Mouse (Mus musculus) liver, embryonic 11.5 days (tissue): ENCODE results near the gene Psap. TPM values are rescaled to one million over a fixed set of nuclear protein-coding genes. Genes with fewer than 3 reads are reported as not detected.

ENCODE experiments used
- ATAC-seq: fragments of 200-750 bp; cut with Nextera tagmentation; replicated peaks from 2 replicates; pipeline ENCODE4 v1.8.0; 2017; ENCODE audit warnings: moderate number of reproducible peaks, mild to moderate bottlenecking, moderate TSS enrichment, moderate library complexity; ENCODE audit not compliant: low FRiP score
- DNase-seq: peaks from one replicate; pipeline ENCODE4 v3.0.0-alpha.2; 2017; ENCODE audit warnings: low spot score
- H3K27ac ChIP-seq: fragments of 300-500 bp; sonication (generic); 2 replicates; pipeline ENCODE4 v1.5.1; 2014; ENCODE audit warnings: mild to moderate bottlenecking, low read depth, low read length, control low read depth
- H3K27me3 ChIP-seq: fragments of 300-500 bp; sonication (generic); replicated peaks from 2 replicates; pipeline ENCODE4 v1.6.1; 2014; ENCODE audit warnings: low read length, mixed read lengths; ENCODE audit not compliant: control insufficient read depth, insufficient read depth
- H3K36me3 ChIP-seq: fragments of 300-500 bp; sonication (generic); 2 replicates; pipeline ENCODE4 v1.6.1; 2014; ENCODE audit warnings: mild to moderate bottlenecking, low read length, moderate library complexity, mixed read lengths; ENCODE audit not compliant: control insufficient read depth, insufficient read depth
- H3K4me1 ChIP-seq: fragments of 300-500 bp; sonication (generic); replicated peaks from 2 replicates; pipeline ENCODE4 v1.6.1; 2014; ENCODE audit warnings: low read length, mixed read lengths; ENCODE audit not compliant: control insufficient read depth, insufficient read depth
- H3K4me2 ChIP-seq: fragments of 300-500 bp; sonication (generic); 2 replicates; pipeline ENCODE4 v1.6.1; 2014; ENCODE audit warnings: mild to moderate bottlenecking, control low read depth, moderate library complexity
- H3K4me3 ChIP-seq: fragments of 300-500 bp; sonication (generic); 2 replicates; pipeline ENCODE4 v1.5.1; 2014; ENCODE audit warnings: low read depth, low read length, control low read depth
- H3K9ac ChIP-seq: fragments of 300-500 bp; sonication (generic); 2 replicates; pipeline ENCODE4 v1.6.1; 2014; ENCODE audit warnings: low read depth, low read length, control low read depth
- H3K9me3 ChIP-seq: fragments of 300-500 bp; sonication (generic); 2 replicates; pipeline ENCODE4 v1.6.1; 2016; ENCODE audit warnings: low read length, inconsistent platforms, mixed read lengths; ENCODE audit not compliant: control insufficient read depth
- WGBS: fragments of 180-500 bp; shearing (Covaris S2); extraction: QIAGEN DNeasy Blood & Tissue Kit; methylation state at CpG from one replicate; pipeline ENCODE4 v1.1.7; 2014; 5-methylcytosine and 5-hydroxymethylcytosine counted together
- polyA plus RNA-seq: library from polyadenylated mRNA; unstranded; fragments of >200 nt; fragmentation: Nextera tagmentation; extraction: Ambion mirVana; gene quantifications from 2 replicates; pipeline ENCODE4 v1.2.1, GENCODE M21; 2014

The Psap gene
- polyA plus RNA-seq, 1 experiment from 2014 or later = 59.8 TPM

GRCm38 (mm10) chr10:60287161-60287560, 9.7 kb downstream of the Psap start:
- no peak for ATAC-seq
- no peaks in the 10 kb centered on the region for H3K27me3 ChIP-seq
- H3K9ac ChIP-seq = no peak overlapping the region
- no peak overlapping the region for H3K27ac ChIP-seq
- H3K9me3 ChIP-seq = no peaks in the 10 kb centered on the region
- no peak overlapping the region for H3K4me3 ChIP-seq
- H3K4me2 ChIP-seq = no peak overlapping the region
- no peak for DNase-seq
- WGBS = 94% methylated on average over 4 of the region's 4 CpGs
- 0 out of 2 replicates have a peak, but pooled peaks cover 2% of the 10 kb centered on the region for H3K36me3 ChIP-seq
- H3K4me1 ChIP-seq = peaks cover 63% of the 10 kb centered on the region

DNA sequence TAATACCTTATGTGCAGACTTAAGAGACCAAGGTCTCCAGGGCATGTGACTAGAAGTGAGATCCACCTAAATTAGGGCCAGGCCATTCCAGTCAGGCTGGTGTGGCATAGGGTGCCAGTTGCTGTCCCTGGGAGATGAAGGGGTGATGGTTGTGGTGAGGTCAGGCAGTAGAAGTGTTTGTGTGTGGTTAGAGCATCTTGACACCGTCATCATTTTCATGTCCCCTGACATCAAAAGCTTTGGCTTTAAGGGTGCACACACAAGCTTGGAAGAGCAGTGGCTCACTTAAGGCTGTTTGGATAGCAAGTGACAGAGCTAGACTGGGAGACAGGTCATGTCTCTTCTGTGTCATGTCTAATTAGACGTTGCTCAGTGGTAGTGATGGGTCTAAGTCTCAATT, 10.3 kb downstream of the Psap start:
- 0 out of 2 replicates have a peak, but pooled peaks cover 2% of the 10 kb centered on the region for H3K36me3 ChIP-seq
- H3K4me3 ChIP-seq = no peak overlapping the region
- no peaks in the 10 kb centered on the region for H3K9me3 ChIP-seq
- no peaks in the 10 kb centered on the region for H3K27me3 ChIP-seq
- peaks cover 67% of the 10 kb centered on the region for H3K4me1 ChIP-seq
- 73% methylated on average over 2 of the region's 2 CpGs for WGBS
- no peak overlapping the region for H3K9ac ChIP-seq
- DNase-seq (no peak), ATAC-seq (no peak)
- no peak overlapping the region for H3K4me2 ChIP-seq
- no peak overlapping the region for H3K27ac ChIP-seq

GRCm38 (mm10) chr10:60289216-60289615, 11.8 kb downstream of the Psap start:
- H3K4me1 ChIP-seq = peaks cover 59% of the 10 kb centered on the region

GRCm38 (mm10) chr10:60290026-60290738, 12.8 kb downstream of the Psap start:
- Histone ChIP-seq H3K27me3 (no peaks in the 10 kb centered on the region), H3K9ac (0 out of 2 replicates have a peak overlapping the region, but pooled peaks have one; percentile 6), H3K36me3 (peaks cover 16% of the 10 kb centered on the region), H3K4me3 (peak overlapping the region; percentile 17; the same call in 1 of the 2 replicates), H3K27ac (peak overlapping the region; percentile 67), H3K4me1 (peaks cover 56% of the 10 kb centered on the region), H3K9me3 (no peaks in the 10 kb centered on the region), H3K4me2 (peak overlapping the region; percentile 60)
- ATAC-seq (peak; percentile 59; the same call in 1 of the 2 replicates), DNase-seq (no peak)
- WGBS = 21% methylated on average over 7 of the region's 7 CpGs

More at GRCm38 (mm10) chr10:60289216-60289615, 11.8 kb downstream of the Psap start:
- 54% methylated on average over 8 of the region's 8 CpGs for WGBS
- Histone ChIP-seq H3K4me2 (peak overlapping the region; percentile 60), H3K9me3 (no peaks in the 10 kb centered on the region), H3K27me3 (no peaks in the 10 kb centered on the region), H3K36me3 (peaks cover 9% of the 10 kb centered on the region), H3K4me3 (no peak overlapping the region), H3K27ac (peak overlapping the region; percentile 67; the same call in 1 of the 2 replicates), H3K9ac (no peak overlapping the region)
- ATAC-seq = no peak; the same call in 1 of the 2 replicates
- DNase-seq = no peak

GRCm38 (mm10) chr10:60290739-60291110, 13.3 kb downstream of the Psap start:
- no peak overlapping the region for H3K4me3 ChIP-seq
- H3K4me2 ChIP-seq = peak overlapping the region; percentile 60
- DNase-seq = no peak
- peak; percentile 30 for ATAC-seq
- no peaks in the 10 kb centered on the region for H3K9me3 ChIP-seq
- H3K27ac ChIP-seq = peak overlapping the region; percentile 67; the same call in 1 of the 2 replicates
- no peaks in the 10 kb centered on the region for H3K27me3 ChIP-seq
- H3K4me1 ChIP-seq = peaks cover 52% of the 10 kb centered on the region
- H3K36me3 ChIP-seq = peaks cover 18% of the 10 kb centered on the region
- WGBS = 69% methylated on average over 8 of the region's 8 CpGs
- H3K9ac ChIP-seq = no peak overlapping the region

DNA sequence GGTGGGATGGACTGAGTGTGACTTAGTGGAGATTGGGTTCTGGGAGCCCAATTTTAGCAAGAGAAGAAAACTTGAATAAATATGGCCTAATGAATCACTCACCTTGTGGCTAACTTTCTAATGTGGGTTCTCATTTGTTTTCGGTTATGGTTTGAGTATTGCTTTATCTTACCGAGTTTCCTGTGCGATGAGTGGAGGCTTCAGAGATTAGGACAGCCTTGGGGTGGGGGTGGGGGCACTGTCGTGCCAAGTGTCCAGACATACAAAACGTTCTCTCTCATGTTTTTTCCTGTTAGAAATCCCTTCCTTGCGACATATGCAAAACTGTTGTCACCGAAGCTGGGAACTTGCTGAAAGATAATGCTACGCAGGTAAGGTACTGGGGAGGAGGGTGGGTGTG, 14.8 kb downstream of the Psap start:
- WGBS = 54% methylated on average over 8 of the region's 8 CpGs
- H3K4me2 ChIP-seq = no peak overlapping the region

DNA sequence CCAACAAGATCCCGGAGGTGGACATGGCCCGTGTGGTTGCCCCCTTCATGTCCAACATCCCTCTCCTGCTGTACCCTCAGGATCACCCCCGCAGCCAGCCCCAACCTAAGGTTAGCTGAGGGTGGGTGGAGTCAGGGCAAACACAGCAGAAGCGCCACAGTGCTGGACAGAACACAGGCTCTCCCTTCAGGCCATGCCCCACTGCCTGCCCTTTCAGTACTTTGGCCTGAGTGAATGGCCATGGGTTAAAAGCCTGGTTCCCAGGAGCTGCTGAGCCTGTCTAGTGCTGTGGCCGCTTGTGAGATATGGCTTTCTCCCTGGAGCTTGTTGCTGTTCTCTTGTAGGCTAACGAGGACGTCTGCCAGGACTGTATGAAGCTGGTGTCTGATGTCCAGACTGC, 17.2 kb downstream of the Psap start:
- Histone ChIP-seq H3K9ac (no peak overlapping the region), H3K4me3 (no peak overlapping the region), H3K9me3 (no peaks in the 10 kb centered on the region), H3K4me1 (peaks cover 34% of the 10 kb centered on the region), H3K27me3 (no peaks in the 10 kb centered on the region), H3K27ac (no peak overlapping the region), H3K4me2 (no peak overlapping the region), H3K36me3 (peaks cover 28% of the 10 kb centered on the region)
- ATAC-seq = no peak
- 83% methylated on average over 7 of the region's 7 CpGs for WGBS
- DNase-seq = no peak

More for the DNA sequence above, 14.8 kb downstream of the Psap start:
- peaks cover 21% of the 10 kb centered on the region for H3K36me3 ChIP-seq
- H3K4me1 ChIP-seq = peaks cover 48% of the 10 kb centered on the region
- H3K27me3 ChIP-seq = no peaks in the 10 kb centered on the region
- no peak overlapping the region for H3K27ac ChIP-seq
- H3K9me3 ChIP-seq = no peaks in the 10 kb centered on the region
- ATAC-seq (no peak), DNase-seq (no peak)
- H3K9ac ChIP-seq = no peak overlapping the region
- no peak overlapping the region for H3K4me3 ChIP-seq

- Histone ChIP-seq H3K4me3 (no peak overlapping the region), H3K9me3 (no peaks in the 10 kb centered on the region), H3K4me1 (peaks cover 27% of the 10 kb centered on the region), H3K4me2 (no peak overlapping the region), H3K27ac (no peak overlapping the region), H3K27me3 (no peaks in the 10 kb centered on the region), H3K9ac (no peak overlapping the region), H3K36me3 (peaks cover 35% of the 10 kb centered on the region)
- no peak for DNase-seq
- 56% methylated on average over 3 of the region's 3 CpGs for WGBS
- no peak for ATAC-seq
Observed at GRCm38 (mm10) chr10:60295356-60295755, 17.9 kb downstream of the Psap start.

- H3K9me3 ChIP-seq = no peaks in the 10 kb centered on the region
- 90% methylated on average over 9 of the region's 9 CpGs for WGBS
- H3K36me3 ChIP-seq = peaks cover 40% of the 10 kb centered on the region
Observed at GRCm38 (mm10) chr10:60296027-60296426, 18.6 kb downstream of the Psap start.

More at GRCm38 (mm10) chr10:60296027-60296426, 18.6 kb downstream of the Psap start:
- H3K4me2 ChIP-seq = no peak overlapping the region
- H3K27ac ChIP-seq = no peak overlapping the region
- no peak overlapping the region for H3K9ac ChIP-seq
- peaks cover 20% of the 10 kb centered on the region for H3K4me1 ChIP-seq
- H3K4me3 ChIP-seq = no peak overlapping the region
- no peak for ATAC-seq
- H3K27me3 ChIP-seq = no peaks in the 10 kb centered on the region
- DNase-seq = no peak
